Mouse (Mus musculus) E14TG2a.4 (cell line): Measurements from ENCODE around the gene Apol7e.

ENCODE experiments used
- H3K27me3 ChIP-seq: 2 replicates; pipeline ENCODE4 v1.6.1; 2014; ENCODE audit warnings: low read length, control low read depth; ENCODE audit not compliant: insufficient read depth
- H3K36me3 ChIP-seq: 2 replicates; pipeline ENCODE4 v1.6.1; 2014; ENCODE audit warnings: low read length, control low read depth; ENCODE audit not compliant: insufficient read depth
- H3K4me1 ChIP-seq: replicated peaks from 2 replicates; pipeline ENCODE4 v1.6.1; 2014; ENCODE audit warnings: low read depth, low read length, control low read depth
- H3K4me3 ChIP-seq: replicated peaks from 2 replicates; pipeline ENCODE4 v1.5.1; 2014; ENCODE audit warnings: mild to moderate bottlenecking, low read length
- H3K9me3 ChIP-seq: 2 replicates; pipeline ENCODE4 v1.6.1; 2014; ENCODE audit warnings: low read length, control low read depth
- CTCF ChIP-seq: conservative IDR thresholded peaks from 2 replicates; pipeline ENCODE4 v1.5.1; 2014; ENCODE audit warnings: low read length
- NANOG ChIP-seq: IDR thresholded peaks from 2 replicates; pipeline ENCODE4 v1.6.1; 2014; ENCODE audit warnings: borderline replicate concordance, low read length, mixed read lengths
- POU5F1 ChIP-seq: IDR thresholded peaks from 2 replicates; pipeline ENCODE4 v1.6.1; 2014; ENCODE audit warnings: low read length, borderline replicate concordance

Apol7e gene

DNA sequence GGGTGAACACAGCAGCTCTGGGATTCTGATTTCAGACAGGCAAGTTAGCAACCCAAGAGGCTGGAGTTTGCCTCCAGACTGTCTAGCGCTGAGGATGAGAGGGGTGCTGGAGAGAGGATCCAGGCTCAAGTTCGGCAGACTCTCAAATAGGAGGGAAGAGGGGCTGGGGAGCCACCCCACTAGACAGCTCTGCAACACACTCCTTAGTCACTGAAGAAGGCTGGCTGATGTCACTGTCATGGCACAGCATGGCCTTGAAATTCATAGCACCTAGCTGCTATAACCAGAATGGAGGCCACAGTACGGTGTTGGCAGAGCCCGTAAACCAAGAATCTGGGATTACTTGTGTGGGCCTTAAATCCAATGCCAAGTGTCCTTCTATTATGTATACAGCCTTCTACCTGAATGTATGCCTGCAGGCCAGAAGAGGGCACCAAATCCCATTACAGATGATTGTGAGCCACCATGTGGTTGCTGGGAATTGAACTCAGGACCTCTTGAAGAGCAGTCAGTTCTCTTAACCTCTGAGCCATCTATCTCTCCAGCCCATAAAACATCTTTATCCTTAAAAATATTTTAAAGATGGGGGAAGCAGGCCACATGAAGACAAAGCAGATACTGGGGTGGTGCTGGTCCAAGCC is 59.0 kb downstream of the Apol7e start:
- no peaks in the 10 kb centered on the region for H3K9me3 ChIP-seq
- H3K36me3 ChIP-seq = peaks cover 37% of the 10 kb centered on the region
- H3K4me3 ChIP-seq = no peak overlapping the region
- TF ChIP-seq NANOG (no peak), CTCF (peak; percentile 42)
- H3K4me1 ChIP-seq = peaks cover 42% of the 10 kb centered on the region
- H3K27me3 ChIP-seq = 0 out of 2 replicates have a peak, but pooled peaks cover 4% of the 10 kb centered on the region

DNA sequence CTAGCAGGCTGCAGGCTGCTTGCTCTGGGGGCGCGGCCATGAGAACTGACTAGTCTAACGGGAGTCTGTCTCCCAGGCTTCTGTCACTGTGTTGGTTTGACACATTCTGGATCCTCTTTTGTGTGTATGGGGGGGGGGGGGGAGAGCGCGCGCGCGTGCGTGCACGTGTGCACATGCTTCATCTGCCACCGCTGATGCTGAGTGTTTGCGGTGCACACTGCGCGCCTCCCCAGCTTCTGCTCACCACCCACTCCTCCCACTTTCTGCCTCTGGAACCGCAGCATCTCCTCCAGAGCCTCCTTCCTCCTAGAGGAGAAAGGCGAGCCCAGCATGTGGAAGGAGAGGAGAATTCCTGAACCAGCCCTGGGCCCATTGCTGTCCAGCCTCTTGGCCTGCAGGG is 61.4 kb downstream of the Apol7e start:
- Histone ChIP-seq H3K4me3 (peak overlapping the region; percentile 41; the same call in 1 of the 2 replicates), H3K27me3 (0 out of 2 replicates have a peak, but pooled peaks cover 4% of the 10 kb centered on the region)
- TF ChIP-seq NANOG (no peak), POU5F1 (no peak), CTCF (no peak)

GRCm38 (mm10) chr15:77761083-77761482 is 62.4 kb downstream of the Apol7e start:
- Histone ChIP-seq H3K9me3 (no peaks in the 10 kb centered on the region), H3K4me3 (no peak overlapping the region)
- TF ChIP-seq CTCF (no peak), POU5F1 (no peak), NANOG (no peak)

More for the DNA sequence above, 61.4 kb downstream of the Apol7e start:
- H3K36me3 ChIP-seq = peaks cover 60% of the 10 kb centered on the region
- H3K4me1 ChIP-seq = peaks cover 59% of the 10 kb centered on the region
- H3K9me3 ChIP-seq = no peaks in the 10 kb centered on the region

DNA sequence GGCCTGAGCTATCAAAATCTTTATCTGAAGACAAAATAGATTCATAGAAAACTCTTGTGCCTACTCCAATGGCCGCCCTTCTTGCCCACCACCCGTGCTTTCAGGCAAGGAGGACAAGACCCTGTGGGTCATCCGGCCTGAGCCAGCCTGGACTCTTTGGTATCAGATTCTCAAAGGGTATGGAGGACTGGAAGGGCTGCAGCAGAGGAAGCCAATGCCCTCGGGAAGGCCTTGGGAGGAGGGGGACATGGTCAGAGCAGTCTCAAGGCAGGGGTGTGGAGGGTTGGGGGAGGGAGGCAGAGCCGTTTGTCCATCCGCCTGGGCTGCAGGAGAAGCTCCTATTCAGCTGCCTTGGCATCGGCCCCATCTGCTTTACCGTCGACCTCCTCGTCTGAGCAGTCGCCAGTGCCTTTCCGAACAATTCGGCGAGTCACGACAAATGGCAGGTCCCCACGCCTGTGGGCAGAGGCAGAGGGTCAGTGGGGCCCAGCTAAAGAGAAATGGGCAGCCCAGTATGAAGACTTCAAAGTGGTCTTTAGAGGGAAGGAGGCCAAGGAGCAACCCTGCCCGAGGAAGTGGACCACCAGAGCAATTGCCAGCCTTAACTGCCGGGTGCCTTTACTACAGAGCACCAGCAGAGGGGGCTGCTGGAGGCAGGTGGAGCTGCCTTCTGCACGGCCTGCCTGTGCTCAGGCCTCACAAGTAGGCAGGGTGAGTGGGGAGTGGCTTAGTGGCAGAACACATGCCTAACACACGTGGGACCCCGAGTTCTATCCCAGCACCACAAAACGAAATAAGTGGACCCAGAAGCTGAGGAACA is 63.1 kb downstream of the Apol7e start:
- H3K36me3 ChIP-seq = peaks cover 78% of the 10 kb centered on the region
- H3K4me3 ChIP-seq = peak overlapping the region; percentile 17; the same call in 1 of the 2 replicates
- H3K4me1 ChIP-seq = peaks cover 66% of the 10 kb centered on the region
- H3K27me3 ChIP-seq = no peaks in the 10 kb centered on the region
- peak; percentile 91 for TF ChIP-seq CTCF
- TF ChIP-seq POU5F1 = no peak
- TF ChIP-seq NANOG = no peak
- no peaks in the 10 kb centered on the region for H3K9me3 ChIP-seq

More at GRCm38 (mm10) chr15:77761083-77761482, 62.4 kb downstream of the Apol7e start:
- Histone ChIP-seq H3K36me3 (peaks cover 71% of the 10 kb centered on the region), H3K4me1 (peaks cover 68% of the 10 kb centered on the region), H3K27me3 (0 out of 2 replicates have a peak, but pooled peaks cover 2% of the 10 kb centered on the region)

DNA sequence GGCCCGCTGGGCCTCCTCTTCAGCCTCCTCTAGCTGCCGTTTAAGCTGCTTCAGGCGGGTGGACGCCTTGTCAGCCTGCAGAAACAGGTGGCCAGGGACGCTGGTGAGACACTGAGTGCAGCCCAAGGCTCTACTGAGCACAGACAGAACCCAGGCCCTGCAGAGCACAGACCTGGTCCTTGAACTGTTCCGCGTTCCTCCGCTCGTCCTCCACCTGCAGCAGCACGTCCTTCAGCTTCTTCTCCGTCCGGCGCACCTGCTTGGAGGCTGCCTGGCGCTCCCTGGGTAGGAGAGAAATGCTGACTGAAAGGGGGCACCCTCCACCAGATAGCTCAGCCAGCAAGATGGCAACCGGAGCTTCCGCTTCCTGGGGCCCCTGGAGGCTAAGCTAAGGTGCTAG is 64.4 kb downstream of the Apol7e start:
- peaks cover 62% of the 10 kb centered on the region for H3K4me1 ChIP-seq
- TF ChIP-seq CTCF = no peak; the same call in 1 of the 2 replicates
- TF ChIP-seq NANOG = no peak
- TF ChIP-seq POU5F1 = no peak

GRCm38 (mm10) chr15:77763702-77764101 is 65.0 kb downstream of the Apol7e start:
- no peak for TF ChIP-seq POU5F1
- TF ChIP-seq CTCF = no peak
- TF ChIP-seq NANOG = no peak
- Histone ChIP-seq H3K27me3 (no peaks in the 10 kb centered on the region), H3K9me3 (no peaks in the 10 kb centered on the region), H3K4me1 (peaks cover 62% of the 10 kb centered on the region), H3K4me3 (peak overlapping the region; percentile 4; the same call in 1 of the 2 replicates), H3K36me3 (peaks cover 97% of the 10 kb centered on the region)

More for the DNA sequence above, 64.4 kb downstream of the Apol7e start:
- 0 out of 2 replicates have a peak overlapping the region, but pooled peaks have one; percentile 29 for H3K4me3 ChIP-seq
- no peaks in the 10 kb centered on the region for H3K9me3 ChIP-seq
- H3K27me3 ChIP-seq = no peaks in the 10 kb centered on the region
- H3K36me3 ChIP-seq = peaks cover 90% of the 10 kb centered on the region

GRCm38 (mm10) chr15:77764391-77765006 is 65.8 kb downstream of the Apol7e start:
- H3K27me3 ChIP-seq = no peaks in the 10 kb centered on the region
- no peak for TF ChIP-seq NANOG
- no peak for TF ChIP-seq POU5F1
- no peak for TF ChIP-seq CTCF
- peaks cover 98% of the 10 kb centered on the region for H3K36me3 ChIP-seq
- H3K4me3 ChIP-seq = no peak overlapping the region
- H3K9me3 ChIP-seq = no peaks in the 10 kb centered on the region
- H3K4me1 ChIP-seq = peaks cover 62% of the 10 kb centered on the region

- TF ChIP-seq CTCF = no peak
- Histone ChIP-seq H3K4me1 (peaks cover 56% of the 10 kb centered on the region), H3K4me3 (no peak overlapping the region), H3K36me3 (peaks cover 100% of the 10 kb centered on the region), H3K27me3 (no peaks in the 10 kb centered on the region), H3K9me3 (no peaks in the 10 kb centered on the region)
Measured at GRCm38 (mm10) chr15:77765484-77766093, 66.9 kb downstream of the Apol7e start.
